Mouse (Mus musculus) bone marrow, adult 2 months (tissue): ENCODE results near the gene Serpina1e. TPM values are rescaled to one million over a fixed set of nuclear protein-coding genes. Genes with fewer than 3 reads are reported as not detected.
"Not testable (repeated sequence)": the region's sequence is repeated elsewhere in the genome, so short reads cannot be mapped to it uniquely, and the experiment has no call there.

ENCODE experiments used
- H3K27ac ChIP-seq: fragments of 200-500 bp; 2 replicates; pipeline ENCODE4 v1.5.1; 2012; ENCODE audit warnings: low read depth, mild to moderate bottlenecking, control low read depth, inconsistent platforms, low read length; ENCODE audit not compliant: control insufficient read depth, poor library complexity, insufficient read depth
- H3K4me1 ChIP-seq: fragments of 200-500 bp; 2 replicates; pipeline ENCODE4 v1.6.1; 2011; ENCODE audit warnings: low read length; ENCODE audit not compliant: control insufficient read depth, insufficient read depth
- H3K4me3 ChIP-seq: fragments of 200-500 bp; replicated peaks from 2 replicates; pipeline ENCODE3; 2011; ENCODE audit warnings: mild to moderate bottlenecking, low read depth, low read length, control low read depth; ENCODE audit not compliant: control insufficient read depth
- CTCF ChIP-seq: fragments of 200-500 bp; IDR thresholded peaks from 2 replicates; pipeline ENCODE4 v1.5.1; 2011; ENCODE audit warnings: low read length, control low read depth; ENCODE audit not compliant: control insufficient read depth, insufficient read depth
- POLR2A ChIP-seq: fragments of 200-500 bp; IDR thresholded peaks from 2 replicates; pipeline ENCODE4 v1.6.1; 2011; ENCODE audit warnings: low read depth, mild to moderate bottlenecking, control low read depth, low read length, borderline replicate concordance; ENCODE audit not compliant: control insufficient read depth
- WGBS: fragments of 180-500 bp; shearing (Covaris S2); methylation state at CpG from one replicate; pipeline ENCODE4 v1.1.7; 2018; 5-methylcytosine and 5-hydroxymethylcytosine counted together
- polyA plus RNA-seq: library from polyadenylated mRNA; stranded (reverse); fragments of >200 nt; gene quantifications from 2 replicates; pipeline ENCODE4 v1.2.4, GENCODE M21; 2011; ENCODE audit warnings: low replicate concordance; ENCODE audit not compliant: missing spikeins, insufficient read depth, insufficient read length

Gene Serpina1e
- polyA plus RNA-seq, 1 experiment: 51.9 TPM

GRCm38 (mm10) chr12:103977060-103977459 lies 18.3 kb upstream of the Serpina1e start:
- Histone ChIP-seq H3K27ac (no peak overlapping the region), H3K4me1 (no peaks in the 10 kb centered on the region), H3K4me3 (no peak overlapping the region)
- TF ChIP-seq POLR2A (no peak), CTCF (no peak)
- 80% methylated on average over 3 of the region's 3 CpGs for WGBS

DNA sequence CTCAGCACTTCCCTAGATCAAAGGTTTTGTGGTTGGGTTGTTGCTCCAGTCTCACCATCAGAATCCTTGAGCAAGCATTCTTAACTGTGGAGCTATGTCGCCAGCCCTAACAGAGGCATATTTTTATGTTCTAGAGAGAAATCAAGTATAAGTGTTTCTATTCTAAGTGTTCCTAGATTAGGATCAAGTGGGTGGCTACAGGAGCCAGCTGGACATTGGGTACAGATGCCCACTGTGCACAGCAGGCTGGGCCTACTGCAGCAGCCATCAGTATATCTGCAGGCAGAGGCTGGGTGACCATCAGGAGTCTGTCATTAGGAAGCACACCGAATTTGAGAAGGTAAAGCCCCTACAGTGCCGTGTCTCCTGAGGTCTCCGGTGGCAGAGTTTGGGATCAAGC lies 12.3 kb upstream of the Serpina1e start:
- WGBS: 78% methylated on average over 4 of the region's 4 CpGs
- Histone ChIP-seq H3K4me1 (no peaks in the 10 kb centered on the region), H3K27ac (no peak overlapping the region), H3K4me3 (no peak overlapping the region)
- no peak for TF ChIP-seq CTCF
- no peak for TF ChIP-seq POLR2A

GRCm38 (mm10) chr12:103969577-103970116 lies 10.9 kb upstream of the Serpina1e start:
- H3K27ac ChIP-seq: no peak overlapping the region
- no peaks in the 10 kb centered on the region for H3K4me1 ChIP-seq
- no peak for TF ChIP-seq CTCF
- no peak for TF ChIP-seq POLR2A
- no peak overlapping the region for H3K4me3 ChIP-seq
- 80% methylated on average over 9 of the region's 9 CpGs for WGBS

- H3K4me3 ChIP-seq: no peak overlapping the region
- H3K27ac ChIP-seq: no peak overlapping the region
- 53% methylated on average over 3 of the region's 3 CpGs for WGBS
- TF ChIP-seq CTCF (no peak), POLR2A (no peak)
- no peaks in the 10 kb centered on the region for H3K4me1 ChIP-seq
Measured at GRCm38 (mm10) chr12:103966761-103967160, 8.0 kb upstream of the Serpina1e start.

- 73% methylated on average over 4 of the region's 4 CpGs for WGBS
- no peak overlapping the region for H3K4me3 ChIP-seq
- no peak overlapping the region for H3K27ac ChIP-seq
- TF ChIP-seq POLR2A (no peak), CTCF (no peak)
- H3K4me1 ChIP-seq: no peaks in the 10 kb centered on the region
Measured at GRCm38 (mm10) chr12:103963288-103963687, 4.5 kb upstream of the Serpina1e start.

- Histone ChIP-seq H3K27ac (no peak overlapping the region), H3K4me1 (no peaks in the 10 kb centered on the region), H3K4me3 (no peak overlapping the region)
- TF ChIP-seq POLR2A: no peak
- no peak for TF ChIP-seq CTCF
- WGBS: 83% methylated on average over 8 of the region's 8 CpGs
Measured at GRCm38 (mm10) chr12:103962860-103963259, 4.1 kb upstream of the Serpina1e start.

- no peak for TF ChIP-seq CTCF
- Histone ChIP-seq H3K4me3 (no peak overlapping the region), H3K4me1 (no peaks in the 10 kb centered on the region), H3K27ac (no peak overlapping the region)
- WGBS: 62% methylated on average over 5 of the region's 5 CpGs
Measured at GRCm38 (mm10) chr12:103962337-103962736, 3.6 kb upstream of the Serpina1e start.

- Histone ChIP-seq H3K4me3 (no peak overlapping the region), H3K27ac (no peak overlapping the region), H3K4me1 (no peaks in the 10 kb centered on the region)
- TF ChIP-seq CTCF (no peak), POLR2A (no peak)
- 97% methylated on average over 1 of the region's 1 CpGs for WGBS
Measured at GRCm38 (mm10) chr12:103961716-103962115, 2.9 kb upstream of the Serpina1e start.

GRCm38 (mm10) chr12:103956555-103956954 lies 2.2 kb downstream of the Serpina1e start:
- WGBS: 72% methylated on average over 2 of the region's 2 CpGs
- H3K27ac ChIP-seq, H3K4me3 ChIP-seq, H3K4me1 ChIP-seq: not testable (repeated sequence)

- 70% methylated on average over 3 of the region's 3 CpGs for WGBS
Measured at GRCm38 (mm10) chr12:103952972-103953371, 5.8 kb downstream of the Serpina1e start.

More at GRCm38 (mm10) chr12:103952972-103953371, 5.8 kb downstream of the Serpina1e start:
- H3K27ac ChIP-seq, H3K4me3 ChIP-seq, H3K4me1 ChIP-seq: not testable (repeated sequence)
